Mouse (Mus musculus) thymus, adult 2 months (tissue): ENCODE measurements around the gene Tgfb2.

Experiments used
- CTCF ChIP-seq: fragments of 200-500 bp; IDR thresholded peaks from 2 replicates; pipeline ENCODE4 v1.5.1; 2012; ENCODE audit warnings: mild to moderate bottlenecking, control low read depth, low read length, moderate library complexity, borderline replicate concordance; ENCODE audit not compliant: control insufficient read depth, poor library complexity, insufficient read depth; ENCODE audit errors: extremely low read depth
- POLR2A ChIP-seq: fragments of 200-500 bp; IDR thresholded peaks from 2 replicates; pipeline ENCODE4 v1.6.1; 2012; ENCODE audit warnings: mild to moderate bottlenecking, low read length, control low read depth, moderate library complexity; ENCODE audit not compliant: control insufficient read depth, poor library complexity, insufficient read depth; ENCODE audit errors: extremely low read depth

GRCm38 (mm10) chr1:186655096-186655495 is 50.7 kb downstream of the Tgfb2 start:
- TF ChIP-seq POLR2A (no peak), CTCF (no peak)
